Mouse (Mus musculus): ENCODE results near the gene Txndc12. TPM values are rescaled to one million over a fixed set of nuclear protein-coding genes. Genes with fewer than 3 reads are reported as not detected.

The Txndc12 gene
- total and polyA plus RNA-seq, 3 experiments: 10.2 to 76.2 (median 54.4) TPM

GRCm38 (mm10) chr4:108883815-108884214 is 49.4 kb downstream of the Txndc12 start:
- DNase-seq (ENCODE audit: low spot score) (no peak), ATAC-seq (ENCODE audit: extremely low read depth, insufficient number of reproducible peaks, low FRiP score, poor library complexity, severe bottlenecking) (no peak)
- H3K4me3 ChIP-seq (ENCODE audit: low read depth, low read length): no peak overlapping the region
- peaks cover 6% of the 10 kb centered on the region; the same call in 1 of the 2 replicates for H3K4me1 ChIP-seq (ENCODE audit: insufficient read depth, low read depth, low read length)
- no peaks in the 10 kb centered on the region for H3K9me3 ChIP-seq (replicated peaks)
- TF ChIP-seq POLR2AphosphoS5 (IDR thresholded peaks at IDR 0.05; ENCODE audit: insufficient replicate concordance, low read depth, low read length) (no peak), TAL1 (conservative IDR thresholded peaks at IDR 0.05; ENCODE audit: low read depth, low read length) (no peak), CTCF (IDR thresholded peaks at IDR 0.05; ENCODE audit: low read depth, low read length) (no peak), GATA2 (IDR thresholded peaks at IDR 0.05; ENCODE audit: borderline replicate concordance, low read depth, low read length) (no peak), GATA1 (IDR thresholded peaks at IDR 0.05; ENCODE audit: borderline replicate concordance, low read length) (no peak)
- no peaks in the 10 kb centered on the region for H3K36me3 ChIP-seq (replicated peaks)
- H3K27me3 ChIP-seq (ENCODE audit: insufficient read depth, low read length): peaks cover 26% of the 10 kb centered on the region

DNA sequence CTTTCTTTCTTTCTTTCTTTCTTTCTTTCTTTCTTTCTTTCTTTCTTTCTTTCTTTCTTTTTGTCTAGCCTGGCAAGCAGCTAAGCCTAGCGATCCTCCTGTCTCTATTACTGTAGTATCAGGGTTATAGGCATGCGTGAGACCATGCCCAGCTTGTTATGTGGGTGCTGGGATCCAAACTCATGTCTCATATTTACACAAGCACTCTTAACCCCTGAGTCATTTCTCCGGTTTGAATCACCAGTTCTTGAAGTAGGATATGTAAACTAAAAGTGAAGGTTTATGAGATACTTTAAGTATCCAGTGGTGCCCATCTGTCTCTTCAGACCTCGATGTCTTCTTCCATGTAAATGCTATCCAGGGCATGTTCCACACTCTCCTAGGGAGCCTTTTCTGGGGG is 53.1 kb downstream of the Txndc12 start:
- Histone ChIP-seq H3K9me3 (replicated peaks) (no peaks in the 10 kb centered on the region), H3K4me1 (ENCODE audit: insufficient read depth, low read depth, low read length) (no peaks in the 10 kb centered on the region), H3K27me3 (ENCODE audit: insufficient read depth, low read length) (peaks cover 12% of the 10 kb centered on the region), H3K4me3 (ENCODE audit: low read depth, low read length) (no peak overlapping the region), H3K36me3 (replicated peaks) (no peaks in the 10 kb centered on the region)
- DNase-seq (ENCODE audit: low spot score): no peak
- TF ChIP-seq TAL1 (conservative IDR thresholded peaks at IDR 0.05; ENCODE audit: low read depth, low read length): no peak
- no peak for TF ChIP-seq GATA1 (IDR thresholded peaks at IDR 0.05; ENCODE audit: borderline replicate concordance, low read length)
- no peak for TF ChIP-seq CTCF (IDR thresholded peaks at IDR 0.05; ENCODE audit: low read depth, low read length)
- no peak for TF ChIP-seq POLR2AphosphoS5 (IDR thresholded peaks at IDR 0.05; ENCODE audit: insufficient replicate concordance, low read depth, low read length)
- TF ChIP-seq GATA2 (IDR thresholded peaks at IDR 0.05; ENCODE audit: borderline replicate concordance, low read depth, low read length): no peak
- no peak for ATAC-seq (ENCODE audit: extremely low read depth, insufficient number of reproducible peaks, low FRiP score, poor library complexity, severe bottlenecking)

DNA sequence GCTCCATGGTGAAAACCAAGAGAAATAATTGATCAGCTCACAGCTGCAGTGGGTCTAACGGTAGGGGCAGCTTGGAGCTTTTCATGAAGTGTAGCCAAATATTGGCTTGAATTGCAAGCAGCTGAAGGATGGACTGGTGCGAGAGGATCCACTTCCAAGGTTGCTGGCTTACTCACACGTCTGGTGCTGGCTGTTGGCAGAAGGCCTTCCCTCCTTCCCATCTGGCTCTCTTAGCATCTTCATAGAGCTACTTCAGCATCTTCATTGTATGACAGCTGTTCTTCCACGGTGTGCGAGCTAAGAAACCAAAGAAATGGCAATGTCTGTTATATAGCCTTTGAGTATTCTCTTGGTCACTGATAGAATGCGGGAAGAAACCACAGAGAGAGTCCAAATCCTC is 56.5 kb downstream of the Txndc12 start:
- ATAC-seq (ENCODE audit: extremely low read depth, insufficient number of reproducible peaks, low FRiP score, poor library complexity, severe bottlenecking) (no peak), DNase-seq (ENCODE audit: low spot score) (no peak)
- no peaks in the 10 kb centered on the region for H3K36me3 ChIP-seq (replicated peaks)
- H3K9me3 ChIP-seq (replicated peaks): no peaks in the 10 kb centered on the region
- TF ChIP-seq TAL1 (conservative IDR thresholded peaks at IDR 0.05; ENCODE audit: low read depth, low read length) (no peak), GATA2 (IDR thresholded peaks at IDR 0.05; ENCODE audit: borderline replicate concordance, low read depth, low read length) (no peak), CTCF (IDR thresholded peaks at IDR 0.05; ENCODE audit: low read depth, low read length) (no peak), POLR2AphosphoS5 (IDR thresholded peaks at IDR 0.05; ENCODE audit: insufficient replicate concordance, low read depth, low read length) (no peak), GATA1 (IDR thresholded peaks at IDR 0.05; ENCODE audit: borderline replicate concordance, low read length) (no peak)
- H3K27me3 ChIP-seq (ENCODE audit: insufficient read depth, low read length): peaks cover 20% of the 10 kb centered on the region
- H3K4me3 ChIP-seq (ENCODE audit: low read depth, low read length): no peak overlapping the region
- no peaks in the 10 kb centered on the region for H3K4me1 ChIP-seq (ENCODE audit: insufficient read depth, low read depth, low read length)

GRCm38 (mm10) chr4:108900421-108900820 is 66.0 kb downstream of the Txndc12 start:
- H3K4me3 ChIP-seq (ENCODE audit: low read depth, low read length): no peak overlapping the region
- H3K4me1 ChIP-seq (ENCODE audit: insufficient read depth, low read depth, low read length): no peaks in the 10 kb centered on the region
- H3K27me3 ChIP-seq (ENCODE audit: insufficient read depth, low read length): peaks cover 3% of the 10 kb centered on the region
- TF ChIP-seq POLR2AphosphoS5 (IDR thresholded peaks at IDR 0.05; ENCODE audit: insufficient replicate concordance, low read depth, low read length) (no peak), GATA2 (IDR thresholded peaks at IDR 0.05; ENCODE audit: borderline replicate concordance, low read depth, low read length) (no peak), GATA1 (IDR thresholded peaks at IDR 0.05; ENCODE audit: borderline replicate concordance, low read length) (no peak), CTCF (IDR thresholded peaks at IDR 0.05; ENCODE audit: low read depth, low read length) (no peak), TAL1 (conservative IDR thresholded peaks at IDR 0.05; ENCODE audit: low read depth, low read length) (no peak)
- no peaks in the 10 kb centered on the region for H3K36me3 ChIP-seq (replicated peaks)
- no peaks in the 10 kb centered on the region for H3K9me3 ChIP-seq (replicated peaks)
- DNase-seq (ENCODE audit: low spot score): no peak
- ATAC-seq (ENCODE audit: extremely low read depth, insufficient number of reproducible peaks, low FRiP score, poor library complexity, severe bottlenecking): no peak

GRCm38 (mm10) chr4:108902886-108903285 is 68.5 kb downstream of the Txndc12 start:
- Histone ChIP-seq H3K27me3 (ENCODE audit: insufficient read depth, low read length) (peaks cover 20% of the 10 kb centered on the region), H3K9me3 (replicated peaks) (no peaks in the 10 kb centered on the region), H3K36me3 (replicated peaks) (no peaks in the 10 kb centered on the region), H3K4me3 (ENCODE audit: low read depth, low read length) (no peak overlapping the region), H3K4me1 (ENCODE audit: insufficient read depth, low read depth, low read length) (no peaks in the 10 kb centered on the region)
- no peak for DNase-seq (ENCODE audit: low spot score)
- no peak for ATAC-seq (ENCODE audit: extremely low read depth, insufficient number of reproducible peaks, low FRiP score, poor library complexity, severe bottlenecking)
- TF ChIP-seq GATA1 (IDR thresholded peaks at IDR 0.05; ENCODE audit: borderline replicate concordance, low read length): no peak
- no peak for TF ChIP-seq CTCF (IDR thresholded peaks at IDR 0.05; ENCODE audit: low read depth, low read length)
- no peak for TF ChIP-seq TAL1 (conservative IDR thresholded peaks at IDR 0.05; ENCODE audit: low read depth, low read length)
- no peak for TF ChIP-seq POLR2AphosphoS5 (IDR thresholded peaks at IDR 0.05; ENCODE audit: insufficient replicate concordance, low read depth, low read length)
- no peak for TF ChIP-seq GATA2 (IDR thresholded peaks at IDR 0.05; ENCODE audit: borderline replicate concordance, low read depth, low read length)

DNA sequence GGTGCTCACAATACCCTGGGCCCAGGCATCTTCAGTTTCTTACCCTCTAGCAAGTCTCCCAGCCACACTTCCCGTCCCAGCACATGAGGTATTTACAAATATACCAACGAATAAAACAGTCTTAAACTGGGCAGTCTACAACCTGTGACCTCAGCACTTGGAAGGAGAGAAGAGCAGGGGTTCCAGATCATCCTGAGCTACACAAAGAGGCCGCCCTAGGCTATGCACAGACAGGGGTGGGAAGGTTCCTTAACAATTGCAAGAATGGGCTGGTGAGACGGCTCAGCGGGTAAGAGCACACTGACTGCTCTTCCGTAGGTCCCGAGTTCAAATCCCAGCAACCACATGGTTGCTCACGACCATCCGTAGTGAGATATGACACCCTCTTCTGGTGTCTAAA is 68.9 kb downstream of the Txndc12 start:
- Histone ChIP-seq H3K4me1 (ENCODE audit: insufficient read depth, low read depth, low read length) (no peaks in the 10 kb centered on the region), H3K36me3 (replicated peaks) (no peaks in the 10 kb centered on the region), H3K4me3 (ENCODE audit: low read depth, low read length) (no peak overlapping the region), H3K27me3 (ENCODE audit: insufficient read depth, low read length) (peaks cover 22% of the 10 kb centered on the region), H3K9me3 (replicated peaks) (no peaks in the 10 kb centered on the region)
- TF ChIP-seq GATA2 (IDR thresholded peaks at IDR 0.05; ENCODE audit: borderline replicate concordance, low read depth, low read length) (no peak), CTCF (IDR thresholded peaks at IDR 0.05; ENCODE audit: low read depth, low read length) (no peak), TAL1 (conservative IDR thresholded peaks at IDR 0.05; ENCODE audit: low read depth, low read length) (no peak), POLR2AphosphoS5 (IDR thresholded peaks at IDR 0.05; ENCODE audit: insufficient replicate concordance, low read depth, low read length) (no peak), GATA1 (IDR thresholded peaks at IDR 0.05; ENCODE audit: borderline replicate concordance, low read length) (no peak)
- DNase-seq (ENCODE audit: low spot score): no peak
- no peak for ATAC-seq (ENCODE audit: extremely low read depth, insufficient number of reproducible peaks, low FRiP score, poor library complexity, severe bottlenecking)

Measured in G1E (cell line).